Mouse (Mus musculus): ENCODE results near the gene Olfr1373. TPM values are rescaled to one million over a fixed set of nuclear protein-coding genes. Genes with fewer than 3 reads are reported as not detected.

The Olfr1373 gene
- total RNA-seq, 2 experiments from 2014 or later: not detected

GRCm38 (mm10) chr11:52106438-52106837, 38.9 kb downstream of the Olfr1373 start:
- no peak for DNase-seq (ENCODE audit: low spot score in 2 of 2)

GRCm38 (mm10) chr11:52106037-52106436, 39.3 kb downstream of the Olfr1373 start:
- no peak for DNase-seq (ENCODE audit: low spot score in 2 of 2)

GRCm38 (mm10) chr11:52105503-52105902, 39.8 kb downstream of the Olfr1373 start:
- DNase-seq (ENCODE audit: low spot score in 2 of 2): no peak

GRCm38 (mm10) chr11:52102977-52103376, 42.4 kb downstream of the Olfr1373 start:
- DNase-seq (ENCODE audit: low spot score in 2 of 2): no peak

GRCm38 (mm10) chr11:52099771-52100219, 45.5 kb downstream of the Olfr1373 start:
- DNase-seq (ENCODE audit: low spot score in 2 of 2): no peak

GRCm38 (mm10) chr11:52099031-52099761, 46.1 kb downstream of the Olfr1373 start:
- peak; percentile 27 to 72 for DNase-seq (ENCODE audit: low spot score in 2 of 2)

- DNase-seq (ENCODE audit: low spot score in 2 of 2): peak; percentile 99
Measured at GRCm38 (mm10) chr11:52098398-52098946, 46.9 kb downstream of the Olfr1373 start, which contains the start of gene Ppp2ca. Gene Ppp2ca, plus strand, starts transcription at chr11:52098681.

- DNase-seq (ENCODE audit: low spot score in 2 of 2): no peak
Measured at GRCm38 (mm10) chr11:52097596-52097995, 47.7 kb downstream of the Olfr1373 start.

- DNase-seq (ENCODE audit: low spot score in 2 of 2): no peak
Measured at GRCm38 (mm10) chr11:52097016-52097415, 48.3 kb downstream of the Olfr1373 start.

Small RNAs within 50 kb of the gene (microRNA-seq; reads per million reads assigned to microRNA genes)
- 0 reads per million in 2 experiments for gene Gm24157
- 4.9 to 13.3 reads per million in 2 experiments for gene Mir3061

Other genes starting within 250 kb of the Olfr1373 start
- 10 to 100 TPM; 40.6 to 44.1 TPM for gene Cdkn2aipnl, start 177.9 kb downstream of the Olfr1373 start, total RNA-seq (2021)
- gene Ube2b, start 144.8 kb downstream of the Olfr1373 start, total RNA-seq (2021): 100 to 1,000 TPM; 186 to 195 TPM
- 10 to 100 TPM; 14.0 to 16.7 TPM for gene Cdkl3, start 141.3 kb downstream of the Olfr1373 start, total RNA-seq (2021)
- 100 to 1,000 TPM; 107 to 108 TPM for gene Ppp2ca, start 46.8 kb downstream of the Olfr1373 start, total RNA-seq (2021)
- gene Olfr1371, start 68.5 kb upstream of the Olfr1373 start, total RNA-seq (2021): not detected
- 100 to 1,000 TPM; 461 to 470 TPM for gene Skp1a, start 86.5 kb upstream of the Olfr1373 start, total RNA-seq (2021)
- gene Tcf7, start 137.5 kb upstream of the Olfr1373 start, total RNA-seq (2021): 1 to 10 TPM; 2.6 to 3.1 TPM
- gene Vdac1, start 215.3 kb upstream of the Olfr1373 start, total RNA-seq (2021): 100 to 1,000 TPM; 522 to 543 TPM

Data from layer of hippocampus, adult 18-20 months (tissue).